Mouse (Mus musculus): ENCODE measurements around the gene Prkcd. TPM values are rescaled to one million over a fixed set of nuclear protein-coding genes. Genes with fewer than 3 reads are reported as not detected.

Prkcd gene
- polyA plus RNA-seq, 2 experiments: 46.1 to 105 TPM

DNA sequence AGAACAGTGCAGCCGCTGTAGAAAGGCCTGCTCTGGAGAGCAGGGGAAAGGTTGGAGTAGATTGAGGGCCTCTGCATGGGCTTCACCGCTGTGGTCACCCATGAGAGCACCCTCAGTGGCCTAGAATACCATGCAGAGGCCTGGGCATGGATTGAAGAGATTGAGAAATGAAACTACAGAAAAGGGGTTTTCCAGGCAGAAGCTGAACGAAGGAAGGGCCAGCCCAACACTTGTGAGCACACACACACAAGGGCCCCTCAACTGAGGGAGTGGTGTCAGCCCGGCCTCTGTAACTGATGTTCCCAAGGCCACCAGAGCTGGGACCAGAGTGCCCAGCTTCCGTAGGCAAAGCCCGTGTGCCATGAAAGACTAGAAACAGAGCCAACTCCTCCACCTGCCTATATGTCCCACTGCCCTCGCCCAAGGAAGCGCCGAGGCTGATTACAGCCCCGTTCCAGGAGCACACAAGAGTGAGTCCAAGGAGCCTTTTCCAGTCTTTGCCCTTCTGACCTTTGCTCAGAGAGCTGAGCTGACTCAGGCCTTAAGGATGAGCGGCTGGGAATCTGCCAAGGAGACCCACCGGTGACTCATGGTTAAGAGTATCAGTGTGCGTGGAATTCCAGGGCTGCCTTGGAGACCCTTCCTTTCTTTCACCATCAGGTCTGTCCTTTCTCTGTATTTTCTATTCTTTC lies 9.4 kb upstream of the Prkcd start:
- Histone ChIP-seq H3K9me3 (ENCODE audit: control insufficient read depth, low read length) (no peaks in the 10 kb centered on the region), H3K27ac (replicated peaks; ENCODE audit: low read depth, low read length) (no peak overlapping the region), H3K4me2 (replicated peaks; ENCODE audit: low read depth, low read length, severe bottlenecking) (no peak overlapping the region), H3K4me1 (ENCODE audit: control insufficient read depth, insufficient read depth, low read length) (peaks cover 11% of the 10 kb centered on the region), H3K27me3 (ENCODE audit: control insufficient read depth, insufficient read depth, low read length) (no peaks in the 10 kb centered on the region), H3K4me3 (replicated peaks; ENCODE audit: low read length) (no peak overlapping the region), H3K36me3 (ENCODE audit: control insufficient read depth, insufficient read depth, low read length) (no peaks in the 10 kb centered on the region), H3K9ac (ENCODE audit: low read depth, low read length, severe bottlenecking) (no peak overlapping the region)
- DNase-seq (ENCODE audit: low spot score) (no peak), ATAC-seq (ENCODE audit: low FRiP score, low read depth) (no peak)
- TF ChIP-seq POLR2A (IDR thresholded peaks at IDR 0.05; ENCODE audit: borderline replicate concordance, extremely low read depth, insufficient read depth, insufficient read length): no peak
- 85% methylated on average over 13 of the region's 13 CpGs for WGBS

DNA sequence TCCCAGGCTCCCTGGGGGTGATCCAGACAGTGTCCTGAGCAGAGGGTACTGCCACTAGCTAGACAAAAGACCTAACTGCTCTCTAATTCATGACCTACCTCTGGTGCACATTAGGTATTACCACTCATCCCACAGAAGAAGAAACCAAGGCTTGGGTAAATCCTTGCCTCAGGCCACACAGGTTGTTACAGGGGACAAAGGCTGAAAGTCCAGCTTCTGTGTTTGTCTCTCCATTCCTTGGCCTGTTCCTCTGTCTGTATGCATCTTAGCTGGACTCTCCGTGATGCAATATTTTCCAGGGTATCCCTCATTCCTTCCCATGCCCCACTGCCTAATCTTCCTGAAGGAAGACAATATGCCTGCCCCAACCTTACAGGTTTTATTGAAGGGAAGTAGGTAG lies 8.4 kb upstream of the Prkcd start:
- TF ChIP-seq POLR2A (IDR thresholded peaks at IDR 0.05; ENCODE audit: borderline replicate concordance, extremely low read depth, insufficient read depth, insufficient read length): no peak

DNA sequence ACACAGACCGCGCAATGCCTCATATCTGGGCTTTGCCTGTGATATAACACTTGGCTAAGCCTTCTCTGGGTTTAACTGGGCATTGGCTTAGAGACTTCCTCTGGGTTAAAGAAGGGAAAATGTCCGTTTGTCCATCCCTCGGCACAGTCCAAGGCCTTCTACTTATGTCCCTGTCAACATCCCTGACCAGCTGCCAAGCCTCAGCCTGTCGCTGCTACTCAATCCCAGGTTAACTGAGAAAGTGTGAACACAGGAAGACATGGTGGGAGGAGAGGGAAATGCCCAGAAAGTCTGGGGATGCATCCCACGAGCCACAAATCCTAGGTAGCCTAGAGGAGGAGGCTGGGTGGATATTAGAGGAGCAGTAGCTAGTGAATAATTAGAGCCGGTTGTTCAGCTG lies 7.7 kb upstream of the Prkcd start:
- WGBS: 67% methylated on average over 7 of the region's 7 CpGs
- ATAC-seq (ENCODE audit: low FRiP score, low read depth): no peak
- Histone ChIP-seq H3K9me3 (ENCODE audit: control insufficient read depth, low read length) (no peaks in the 10 kb centered on the region), H3K36me3 (ENCODE audit: control insufficient read depth, insufficient read depth, low read length) (no peaks in the 10 kb centered on the region), H3K4me1 (ENCODE audit: control insufficient read depth, insufficient read depth, low read length) (peaks cover 11% of the 10 kb centered on the region), H3K9ac (ENCODE audit: low read depth, low read length, severe bottlenecking) (no peak overlapping the region), H3K4me2 (replicated peaks; ENCODE audit: low read depth, low read length, severe bottlenecking) (no peak overlapping the region), H3K27ac (replicated peaks; ENCODE audit: low read depth, low read length) (no peak overlapping the region), H3K4me3 (replicated peaks; ENCODE audit: low read length) (no peak overlapping the region), H3K27me3 (ENCODE audit: control insufficient read depth, insufficient read depth, low read length) (no peaks in the 10 kb centered on the region)
- DNase-seq (ENCODE audit: low spot score): no peak
- TF ChIP-seq POLR2A (IDR thresholded peaks at IDR 0.05; ENCODE audit: borderline replicate concordance, extremely low read depth, insufficient read depth, insufficient read length): no peak

More for the DNA sequence above, 8.4 kb upstream of the Prkcd start:
- H3K27ac ChIP-seq (replicated peaks; ENCODE audit: low read depth, low read length): no peak overlapping the region
- H3K36me3 ChIP-seq (ENCODE audit: control insufficient read depth, insufficient read depth, low read length): no peaks in the 10 kb centered on the region
- H3K9me3 ChIP-seq (ENCODE audit: control insufficient read depth, low read length): no peaks in the 10 kb centered on the region
- 93% methylated on average over 1 of the region's 1 CpGs for WGBS
- H3K9ac ChIP-seq (ENCODE audit: low read depth, low read length, severe bottlenecking): no peak overlapping the region
- H3K4me1 ChIP-seq (ENCODE audit: control insufficient read depth, insufficient read depth, low read length): peaks cover 11% of the 10 kb centered on the region
- H3K4me3 ChIP-seq (replicated peaks; ENCODE audit: low read length): no peak overlapping the region
- H3K27me3 ChIP-seq (ENCODE audit: control insufficient read depth, insufficient read depth, low read length): no peaks in the 10 kb centered on the region
- ATAC-seq (ENCODE audit: low FRiP score, low read depth) (no peak), DNase-seq (ENCODE audit: low spot score) (no peak)
- no peak overlapping the region for H3K4me2 ChIP-seq (replicated peaks; ENCODE audit: low read depth, low read length, severe bottlenecking)

DNA sequence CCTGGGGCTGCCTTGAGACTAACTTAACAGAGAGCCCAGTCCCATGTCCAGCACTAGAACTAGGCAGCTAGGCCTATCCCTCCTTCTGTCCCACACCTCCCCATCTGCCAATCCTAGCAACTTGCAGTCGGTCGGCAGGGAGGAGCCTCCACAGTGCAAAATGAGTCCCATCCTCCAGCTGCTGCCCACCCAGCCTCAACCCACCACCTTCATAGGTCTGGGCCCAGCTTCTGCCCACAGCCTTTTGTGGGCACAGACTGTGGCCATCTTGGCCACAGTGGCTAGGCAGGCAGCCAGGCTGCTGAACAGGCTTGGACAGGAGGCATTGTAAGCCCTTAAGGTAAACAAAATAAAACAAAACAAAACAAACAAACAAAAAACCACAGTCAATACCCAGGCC lies 5.8 kb upstream of the Prkcd start:
- Histone ChIP-seq H3K4me1 (ENCODE audit: control insufficient read depth, insufficient read depth, low read length) (peaks cover 4% of the 10 kb centered on the region), H3K9ac (ENCODE audit: low read depth, low read length, severe bottlenecking) (no peak overlapping the region), H3K4me3 (replicated peaks; ENCODE audit: low read length) (no peak overlapping the region), H3K27ac (replicated peaks; ENCODE audit: low read depth, low read length) (no peak overlapping the region), H3K27me3 (ENCODE audit: control insufficient read depth, insufficient read depth, low read length) (no peaks in the 10 kb centered on the region), H3K9me3 (ENCODE audit: control insufficient read depth, low read length) (no peaks in the 10 kb centered on the region), H3K4me2 (replicated peaks; ENCODE audit: low read depth, low read length, severe bottlenecking) (no peak overlapping the region), H3K36me3 (ENCODE audit: control insufficient read depth, insufficient read depth, low read length) (no peaks in the 10 kb centered on the region)
- TF ChIP-seq POLR2A (IDR thresholded peaks at IDR 0.05; ENCODE audit: borderline replicate concordance, extremely low read depth, insufficient read depth, insufficient read length): no peak
- 49% methylated on average over 2 of the region's 2 CpGs for WGBS
- no peak for ATAC-seq (ENCODE audit: low FRiP score, low read depth)
- DNase-seq (ENCODE audit: low spot score): no peak

DNA sequence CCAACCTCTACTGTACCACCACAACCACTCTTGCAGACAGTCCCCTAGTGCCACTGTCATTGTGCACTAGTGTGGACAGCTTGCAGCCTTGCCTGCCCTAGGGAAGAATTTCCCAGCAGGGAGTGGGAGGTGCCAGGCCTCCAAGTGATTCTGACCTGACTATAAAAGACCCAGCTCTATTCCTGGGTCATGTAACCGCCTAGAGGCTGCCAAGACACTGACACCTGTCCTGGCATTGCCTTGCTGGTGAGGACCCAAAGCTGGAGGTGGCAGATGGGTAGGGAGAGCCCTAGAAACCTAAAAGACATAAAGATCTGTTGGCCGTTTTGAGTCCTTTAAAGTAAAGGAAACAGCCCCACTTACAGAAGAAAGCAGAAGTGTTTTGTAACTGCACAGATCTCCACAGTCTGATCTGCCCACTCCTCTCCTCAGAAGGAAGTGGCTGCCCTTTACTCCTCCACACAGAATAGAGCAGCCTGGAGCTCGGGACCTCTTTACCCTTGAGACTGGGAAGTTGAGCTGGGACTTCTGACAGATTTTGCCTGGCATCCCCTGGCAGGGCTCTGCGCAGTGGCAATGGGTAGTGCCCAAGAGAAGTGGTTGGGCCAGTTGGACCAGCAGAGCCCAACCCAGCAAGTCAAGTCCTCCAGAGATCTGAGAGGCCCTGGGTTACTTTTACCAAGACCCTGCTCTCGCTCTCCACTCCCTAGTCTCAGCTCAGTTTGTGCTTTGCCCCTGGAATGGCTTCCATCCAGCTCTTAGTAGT lies 5.0 kb upstream of the Prkcd start:
- ATAC-seq (ENCODE audit: low FRiP score, low read depth) (no peak), DNase-seq (ENCODE audit: low spot score) (no peak)
- no peak overlapping the region for H3K4me2 ChIP-seq (replicated peaks; ENCODE audit: low read depth, low read length, severe bottlenecking)
- H3K27me3 ChIP-seq (ENCODE audit: control insufficient read depth, insufficient read depth, low read length): no peaks in the 10 kb centered on the region
- H3K9me3 ChIP-seq (ENCODE audit: control insufficient read depth, low read length): no peaks in the 10 kb centered on the region
- 64% methylated on average over 5 of the region's 5 CpGs for WGBS
- H3K4me1 ChIP-seq (ENCODE audit: control insufficient read depth, insufficient read depth, low read length): peaks cover 7% of the 10 kb centered on the region
- H3K4me3 ChIP-seq (replicated peaks; ENCODE audit: low read length): no peak overlapping the region
- H3K27ac ChIP-seq (replicated peaks; ENCODE audit: low read depth, low read length): no peak overlapping the region
- no peaks in the 10 kb centered on the region for H3K36me3 ChIP-seq (ENCODE audit: control insufficient read depth, insufficient read depth, low read length)
- no peak overlapping the region for H3K9ac ChIP-seq (ENCODE audit: low read depth, low read length, severe bottlenecking)
- TF ChIP-seq POLR2A (IDR thresholded peaks at IDR 0.05; ENCODE audit: borderline replicate concordance, extremely low read depth, insufficient read depth, insufficient read length): no peak

Data from limb, embryonic 14.5 days (tissue).